Mouse (Mus musculus) left cerebral cortex, postnatal 4 days (tissue): ENCODE data around the gene Togaram1. TPM values are rescaled to one million over a fixed set of nuclear protein-coding genes. Genes with fewer than 3 reads are reported as not detected.

ENCODE experiments used
- DNase-seq: peaks from one replicate; pipeline ENCODE4 v3.0.0-alpha.2; 2022
- intact Hi-C: fragments of 180-260 bp; cut with DNase I; formaldehyde crosslinking; loops from one replicate; pipeline ENCODE4 v1.15.1; 2025
- total RNA-seq, 2 experiments: library from RNA; stranded (reverse); gene quantifications; 2 replicates each; pipeline ENCODE4 v1.2.3; 2021

Togaram1 gene
- total RNA-seq, 2 experiments from 2014 or later = 32.1 to 32.4 TPM

GRCm38 (mm10) chr12:65037546-65037937 is 71.9 kb downstream of the Togaram1 start:
- DNase-seq = no peak
- intact Hi-C loops = no loop called here

GRCm38 (mm10) chr12:65048799-65049198 is 83.2 kb downstream of the Togaram1 start:
- DNase-seq = no peak
- intact Hi-C loops = no loop called here

- no peak for DNase-seq
- intact Hi-C loops = no loop called here
Measured at GRCm38 (mm10) chr12:65058203-65058602, 92.6 kb downstream of the Togaram1 start.

DNA sequence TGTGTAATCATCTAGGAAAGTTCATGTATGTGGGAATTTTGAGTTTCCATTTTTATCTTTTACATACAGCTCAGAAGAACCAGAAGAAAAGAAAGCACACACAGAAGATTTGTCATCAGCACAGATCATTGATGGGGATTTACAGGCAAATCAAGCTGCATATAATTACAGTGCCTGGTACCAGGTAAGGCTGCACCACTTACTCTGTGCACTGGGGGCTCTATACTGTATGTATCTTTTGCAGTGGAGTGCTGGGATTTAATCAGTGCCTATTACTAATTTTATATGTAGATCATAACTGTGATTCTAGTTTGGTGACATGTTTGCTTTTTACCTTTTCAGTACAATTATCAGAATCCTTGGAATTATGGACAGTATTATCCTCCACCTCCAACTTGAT is 95.5 kb downstream of the Togaram1 start:
- intact Hi-C loops = no loop called here
- no peak for DNase-seq

- DNase-seq = no peak
- intact Hi-C loops = no loop called here
Measured at GRCm38 (mm10) chr12:65065241-65065640, 99.6 kb downstream of the Togaram1 start.

DNA sequence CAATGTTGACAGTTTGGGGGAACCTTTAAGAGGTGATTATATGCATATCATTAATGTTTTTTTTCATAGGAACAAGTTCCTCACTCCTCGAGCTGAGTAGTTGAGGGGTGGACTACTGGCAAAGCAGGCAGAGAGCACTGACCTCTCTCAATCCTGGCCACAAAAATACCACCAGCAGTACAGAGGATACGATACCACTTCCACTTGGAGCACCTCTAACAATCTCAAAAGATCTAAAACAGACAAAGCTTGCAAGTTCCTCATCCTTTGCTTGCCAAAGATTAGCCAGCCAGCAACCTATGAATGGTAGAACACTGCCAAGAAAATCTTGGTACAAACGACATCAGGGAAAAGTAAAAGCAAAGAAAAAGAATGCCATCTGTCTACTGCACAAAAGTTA is 100.6 kb downstream of the Togaram1 start:
- intact Hi-C loops = no loop called here
- DNase-seq = no peak

GRCm38 (mm10) chr12:65068409-65068808 is 102.8 kb downstream of the Togaram1 start:
- DNase-seq = no peak
- intact Hi-C loops = no loop called here

Other genes with a start within 250 kb of the Togaram1 start
- gene Gm527, start 47.9 kb upstream of the Togaram1 start, total RNA-seq = 10 to 100 TPM; 17.7 to 22.4 TPM
- gene Klhl28, start 270 bp upstream of the Togaram1 start, total RNA-seq = 10 to 100 TPM; 32.3 to 32.5 TPM
- gene Prpf39, start 70.5 kb downstream of the Togaram1 start, total RNA-seq = 10 to 100 TPM; 60.2 to 62.9 TPM
- gene Fkbp3, start 108.2 kb downstream of the Togaram1 start, total RNA-seq = 100 to 1,000 TPM; 168 to 186 TPM
- gene Fancm, start 109.8 kb downstream of the Togaram1 start, total RNA-seq = 10 to 100 TPM; 13.0 to 18.6 TPM
- 1 to 10 TPM; 2.9 to 3.4 TPM for gene Mis18bp1, start 206.8 kb downstream of the Togaram1 start, total RNA-seq